Mouse (Mus musculus) hindbrain, postnatal 0 days (tissue): ENCODE results near the gene Utp15. TPM values are rescaled to one million over a fixed set of nuclear protein-coding genes. Genes with fewer than 3 reads are reported as not detected.

ENCODE experiments used
- ATAC-seq: fragments of 200-750 bp; cut with Nextera tagmentation; 2 replicates; pipeline ENCODE4 v1.8.0; 2017; ENCODE audit warnings: mild to moderate bottlenecking, moderate TSS enrichment, moderate library complexity
- DNase-seq: peaks from one replicate; pipeline ENCODE4 v3.0.0-alpha.2; 2015; ENCODE audit warnings: low spot score
- H3K27ac ChIP-seq: fragments of 300-500 bp; sonication (generic); 2 replicates; pipeline ENCODE4 v1.5.1; 2014; ENCODE audit warnings: mild to moderate bottlenecking
- H3K27me3 ChIP-seq: fragments of 300-500 bp; sonication (generic); 2 replicates; pipeline ENCODE4 v1.6.1; 2014; ENCODE audit warnings: low read length, mixed read lengths; ENCODE audit not compliant: insufficient read depth
- H3K36me3 ChIP-seq: fragments of 300-500 bp; sonication (generic); 2 replicates; pipeline ENCODE4 v1.6.1; 2014; ENCODE audit warnings: low read length, mixed read lengths; ENCODE audit not compliant: insufficient read depth
- H3K4me1 ChIP-seq: fragments of 300-500 bp; sonication (generic); 2 replicates; pipeline ENCODE4 v1.6.1; 2014; ENCODE audit warnings: antibody characterized with exemption, low read length, mixed read lengths; ENCODE audit not compliant: insufficient read depth
- H3K4me2 ChIP-seq: fragments of 300-500 bp; sonication (generic); 2 replicates; pipeline ENCODE4 v1.6.1; 2014; ENCODE audit warnings: low read depth, mild to moderate bottlenecking, low read length, moderate library complexity, mixed read lengths
- H3K4me3 ChIP-seq: fragments of 300-500 bp; sonication (generic); 2 replicates; pipeline ENCODE4 v1.5.1; 2014; ENCODE audit warnings: low read length
- H3K9ac ChIP-seq: fragments of 300-500 bp; sonication (generic); replicated peaks from 2 replicates; pipeline ENCODE4 v1.6.1; 2014; ENCODE audit warnings: mild to moderate bottlenecking, low read length, moderate library complexity, mixed read lengths
- H3K9me3 ChIP-seq: fragments of 300-500 bp; sonication (generic); 2 replicates; pipeline ENCODE4 v1.6.1; 2016; ENCODE audit warnings: low read length, mixed read lengths
- CTCF ChIP-seq: IDR thresholded peaks from 2 replicates; pipeline ENCODE4 v1.5.1; 2016; ENCODE audit warnings: antibody characterized with exemption, control low read depth, low read depth
- WGBS: fragments of 180-500 bp; shearing (Covaris S2); extraction: QIAGEN DNeasy Blood & Tissue Kit; methylation state at CpG from one replicate; pipeline ENCODE4 v1.1.7; 2014; 5-methylcytosine and 5-hydroxymethylcytosine counted together
- polyA plus RNA-seq: library from polyadenylated mRNA; unstranded; fragments of >200 nt; fragmentation: Nextera tagmentation; extraction: Ambion mirVana; gene quantifications from 2 replicates; pipeline ENCODE4 v1.2.1, GENCODE M21; 2015
- total RNA-seq: library from RNA; depleted of rRNA; stranded (reverse); fragments of >200 nt; gene quantifications from 2 replicates; pipeline ENCODE4 v1.2.3, GENCODE M21; 2014

Utp15 gene
- total and polyA plus RNA-seq, 2 experiments from 2014 or later: 18.0 to 23.1 TPM

DNA sequence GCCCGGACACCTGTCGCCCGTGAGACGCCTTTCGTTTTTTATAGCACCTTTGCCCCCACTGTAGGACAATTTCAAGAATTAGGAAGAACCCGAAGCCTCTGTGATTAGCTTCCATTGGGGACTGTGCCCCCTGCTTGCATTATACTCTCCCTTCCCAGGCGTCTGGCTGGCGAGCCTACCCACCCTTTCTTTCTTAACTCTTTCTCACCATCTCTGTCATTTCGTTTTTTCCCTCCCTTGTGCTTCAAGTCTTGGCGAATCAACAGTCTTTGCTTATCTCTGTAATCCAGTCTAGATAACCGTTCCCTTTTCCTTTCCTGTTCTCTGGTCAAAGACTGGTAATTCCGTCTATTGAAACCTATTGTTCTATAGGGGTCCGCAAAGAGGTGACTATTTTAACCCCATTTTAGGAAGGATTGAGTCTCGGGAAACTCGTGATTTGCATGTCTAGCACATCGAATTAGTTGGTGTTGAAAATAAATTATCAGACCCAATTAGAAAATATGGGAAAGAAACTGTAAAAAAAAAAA is 682 bp upstream of the Utp15 start:
- Histone ChIP-seq H3K27me3 (no peaks in the 10 kb centered on the region), H3K4me1 (peaks cover 16% of the 10 kb centered on the region; the same call in 1 of the 2 replicates), H3K4me3 (peak overlapping the region; percentile 98), H3K4me2 (peak overlapping the region; percentile 94), H3K9me3 (no peaks in the 10 kb centered on the region), H3K36me3 (peaks cover 4% of the 10 kb centered on the region; the same call in 1 of the 2 replicates), H3K27ac (peak overlapping the region; percentile 94), H3K9ac (peak overlapping the region; percentile 94)
- peak; percentile 19 for DNase-seq
- no peak for TF ChIP-seq CTCF
- 1% methylated on average over 16 of the region's 16 CpGs for WGBS
- ATAC-seq: peak; percentile 38; the same call in 1 of the 2 replicates

DNA sequence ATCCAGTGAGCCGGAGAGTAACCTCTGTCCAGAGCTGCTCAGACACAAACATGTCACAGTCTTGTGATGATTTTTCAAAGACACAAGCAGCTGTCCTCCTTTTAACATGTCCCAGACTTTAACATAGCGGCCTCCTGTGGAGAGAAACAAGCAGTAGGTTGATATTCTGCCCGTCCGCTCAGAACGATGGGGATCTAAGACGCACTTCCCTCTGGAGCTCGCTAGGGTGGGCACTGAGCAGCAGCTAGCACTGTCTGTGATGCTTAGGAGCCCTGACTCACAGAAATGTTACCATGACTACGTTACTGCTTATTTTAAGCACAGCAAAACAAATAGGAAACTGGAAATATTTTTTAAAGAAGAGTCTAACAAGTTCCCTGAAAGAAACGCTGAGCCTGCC is 7.9 kb downstream of the Utp15 start:
- H3K9ac ChIP-seq: no peak overlapping the region
- H3K27ac ChIP-seq: no peak overlapping the region
- DNase-seq: peak; percentile 30
- peak; percentile 28; the same call in 1 of the 2 replicates for TF ChIP-seq CTCF
- peaks cover 46% of the 10 kb centered on the region for H3K36me3 ChIP-seq
- H3K27me3 ChIP-seq: no peaks in the 10 kb centered on the region
- no peak overlapping the region for H3K4me2 ChIP-seq
- no peak overlapping the region for H3K4me3 ChIP-seq
- no peaks in the 10 kb centered on the region for H3K9me3 ChIP-seq
- 66% methylated on average over 9 of the region's 9 CpGs for WGBS
- no peak for ATAC-seq
- no peaks in the 10 kb centered on the region for H3K4me1 ChIP-seq

DNA sequence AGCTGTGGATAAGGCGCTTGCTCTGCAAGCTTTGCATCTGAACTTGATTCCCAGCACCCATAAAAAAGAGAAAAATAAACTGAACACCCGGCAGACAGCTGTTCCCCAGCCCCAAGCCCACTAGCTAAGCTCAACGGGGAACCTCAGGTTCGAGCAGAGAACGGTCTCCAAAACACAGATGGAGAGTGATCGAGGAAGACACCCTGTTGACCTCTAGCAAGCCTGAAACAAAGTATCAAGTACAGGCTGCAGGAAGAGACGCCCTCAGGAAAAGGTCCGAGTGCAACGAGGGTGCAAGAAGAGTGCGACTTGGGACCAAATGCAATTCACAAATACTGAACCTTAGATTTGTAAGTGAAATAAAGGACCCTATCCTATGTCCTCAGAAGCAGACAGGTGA is 13.2 kb downstream of the Utp15 start:
- WGBS: 91% methylated on average over 10 of the region's 10 CpGs
- Histone ChIP-seq H3K9me3 (no peaks in the 10 kb centered on the region), H3K36me3 (peaks cover 52% of the 10 kb centered on the region), H3K4me3 (no peak overlapping the region), H3K4me1 (no peaks in the 10 kb centered on the region), H3K9ac (no peak overlapping the region), H3K27ac (no peak overlapping the region), H3K4me2 (no peak overlapping the region), H3K27me3 (no peaks in the 10 kb centered on the region)
- ATAC-seq: no peak
- no peak for DNase-seq
- no peak for TF ChIP-seq CTCF

DNA sequence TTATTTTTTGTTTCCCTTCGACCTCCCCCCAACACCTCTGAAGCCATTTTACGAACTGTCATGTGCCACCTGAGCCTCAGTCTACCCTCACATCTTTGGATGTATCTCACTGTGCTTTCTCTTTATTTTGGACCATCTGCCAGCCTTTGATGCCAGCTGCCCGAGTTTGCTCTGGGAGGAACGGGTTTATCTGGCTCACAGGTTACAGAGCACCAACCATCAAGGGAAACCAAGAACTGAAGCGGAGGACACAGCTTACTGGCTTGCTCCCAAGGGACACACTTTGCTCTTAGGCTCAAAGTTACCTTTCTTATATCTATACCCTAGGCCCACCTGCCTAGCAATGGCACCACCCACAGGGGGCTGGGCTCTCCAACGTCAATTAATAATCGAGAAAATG is 17.5 kb downstream of the Utp15 start:
- Histone ChIP-seq H3K27ac (no peak overlapping the region), H3K4me3 (no peak overlapping the region), H3K9ac (no peak overlapping the region), H3K4me1 (no peaks in the 10 kb centered on the region), H3K36me3 (peaks cover 27% of the 10 kb centered on the region), H3K9me3 (no peaks in the 10 kb centered on the region), H3K4me2 (no peak overlapping the region), H3K27me3 (no peaks in the 10 kb centered on the region)
- no peak for TF ChIP-seq CTCF
- DNase-seq (no peak), ATAC-seq (peak; percentile 36; the same call in 1 of the 2 replicates)
- WGBS: 48% methylated on average over 7 of the region's 7 CpGs

DNA sequence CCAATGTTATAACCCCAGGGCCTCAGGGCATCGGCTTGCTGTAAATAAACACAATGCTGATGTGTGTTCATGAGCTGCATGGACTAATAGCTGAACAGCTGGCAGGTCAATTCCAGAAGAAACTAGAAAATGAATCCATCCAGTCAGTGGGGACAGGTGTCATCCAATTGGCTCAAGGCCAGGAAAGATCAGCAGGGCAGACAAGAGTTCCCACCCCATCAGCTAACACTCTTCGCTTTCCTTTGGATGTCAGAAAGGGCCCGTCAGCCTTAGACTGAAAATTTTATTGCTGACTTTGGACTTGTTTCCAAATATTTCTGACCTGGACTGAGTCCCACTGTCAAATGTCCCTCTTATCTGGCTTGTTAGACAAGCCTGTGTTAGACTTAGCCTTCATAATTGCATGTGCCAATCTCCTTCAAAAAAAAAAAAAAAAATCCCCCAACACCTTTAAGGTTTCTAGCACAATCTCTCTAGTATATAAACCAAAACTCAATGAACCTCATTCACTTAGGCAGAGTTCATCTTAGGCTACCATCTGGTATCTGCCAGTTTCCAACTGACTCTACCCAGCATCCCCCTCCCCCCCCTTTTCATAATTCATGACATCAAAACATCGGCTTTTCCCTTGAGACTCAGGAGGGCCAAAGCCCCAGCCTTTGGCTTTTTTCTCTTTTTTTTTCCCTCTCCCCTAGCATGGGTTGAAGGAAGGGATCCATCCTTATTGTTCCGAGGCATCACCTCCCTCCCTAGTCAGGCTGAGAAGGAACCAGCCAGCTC is 18.1 kb downstream of the Utp15 start:
- Histone ChIP-seq H3K36me3 (peaks cover 21% of the 10 kb centered on the region), H3K4me1 (no peaks in the 10 kb centered on the region), H3K4me3 (no peak overlapping the region), H3K27me3 (no peaks in the 10 kb centered on the region), H3K4me2 (no peak overlapping the region), H3K9me3 (no peaks in the 10 kb centered on the region), H3K27ac (no peak overlapping the region), H3K9ac (no peak overlapping the region)
- ATAC-seq (peak; percentile 54; the same call in 1 of the 2 replicates), DNase-seq (peak; percentile 43)
- 50% methylated on average over 5 of the region's 5 CpGs for whole genome bisulfite sequencing
- TF ChIP-seq CTCF: no peak

DNA sequence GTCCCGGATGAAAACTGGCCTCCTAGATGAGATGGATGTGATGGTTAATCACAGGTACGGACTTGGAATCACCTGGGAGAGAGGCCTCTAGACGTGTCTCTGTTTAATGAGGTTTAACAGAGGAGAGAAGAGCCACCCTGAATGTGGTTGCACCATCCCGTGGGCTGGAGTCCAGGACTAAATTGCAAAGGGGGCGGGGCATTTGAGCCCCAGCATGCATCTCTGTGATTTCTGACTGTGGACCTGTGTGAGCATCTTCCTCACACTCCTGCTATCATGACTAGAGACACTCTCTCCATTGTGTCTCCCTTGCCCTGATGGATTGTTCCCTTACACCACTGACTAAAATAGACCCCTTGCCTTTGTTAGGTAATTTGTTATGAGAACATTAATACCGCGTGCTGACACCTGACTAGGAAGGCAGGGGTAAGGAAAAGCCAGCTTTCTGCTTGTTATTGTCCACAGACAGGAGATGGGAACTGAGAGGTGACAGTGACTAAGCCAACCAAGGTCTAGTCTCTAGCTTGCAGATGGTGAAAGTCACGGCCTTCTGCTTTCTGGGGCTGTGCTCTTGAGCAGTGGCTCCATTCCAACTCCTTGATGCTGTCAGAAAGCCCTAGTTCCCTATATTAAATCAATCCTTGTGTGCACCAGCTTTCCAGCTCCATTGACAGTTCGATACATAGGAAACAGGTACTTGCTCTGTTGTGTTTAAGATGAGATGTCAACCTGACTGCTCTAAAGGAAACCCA is 21.1 kb downstream of the Utp15 start:
- H3K4me1 ChIP-seq: no peaks in the 10 kb centered on the region
- no peak overlapping the region for H3K4me2 ChIP-seq
- WGBS: 68% methylated on average over 9 of the region's 9 CpGs
- TF ChIP-seq CTCF: no peak
- H3K27me3 ChIP-seq: no peaks in the 10 kb centered on the region
- DNase-seq (no peak), ATAC-seq (no peak)
- H3K9me3 ChIP-seq: no peaks in the 10 kb centered on the region
- H3K27ac ChIP-seq: no peak overlapping the region
- H3K4me3 ChIP-seq: no peak overlapping the region
- H3K36me3 ChIP-seq: no peaks in the 10 kb centered on the region
- no peak overlapping the region for H3K9ac ChIP-seq
